Mouse (Mus musculus) small intestine, adult 2 months (tissue): ENCODE measurements around the gene Gm10577.

Source experiments
- CTCF ChIP-seq: fragments of 200-500 bp; IDR thresholded peaks from 2 replicates; pipeline ENCODE4 v1.5.1; 2012; ENCODE audit warnings: low read depth, mild to moderate bottlenecking, control low read depth, inconsistent platforms, low read length, moderate library complexity, mixed read lengths; ENCODE audit not compliant: insufficient replicate concordance, insufficient read length; ENCODE audit errors: extremely low read depth
- POLR2A ChIP-seq: fragments of 200-500 bp; IDR thresholded peaks from 2 replicates; pipeline ENCODE4 v1.6.1; 2012; ENCODE audit warnings: low read depth, mild to moderate bottlenecking, control low read depth, inconsistent platforms, low read length, moderate library complexity

- no peak for TF ChIP-seq CTCF
- TF ChIP-seq POLR2A: no peak
These were observed 26.1 kb upstream of the Gm10577 start for GRCm38 (mm10) chr4:101046576-101046975.
